Mouse (Mus musculus) c-Kit-positive CD71-negative TER-119-negative erythroid progenitor cells, embryonic 14.5 days (primary cell): ENCODE data around the gene Alg10b.
"Not testable (repeated sequence)": the region's sequence is repeated elsewhere in the genome, so short reads cannot be mapped to it uniquely, and the experiment has no call there.

Experiments
- DNase-seq: peaks from one replicate; pipeline ENCODE4 v3.0.0-alpha.2; 2013; ENCODE audit warnings: low read depth

Gene Alg10b

DNA sequence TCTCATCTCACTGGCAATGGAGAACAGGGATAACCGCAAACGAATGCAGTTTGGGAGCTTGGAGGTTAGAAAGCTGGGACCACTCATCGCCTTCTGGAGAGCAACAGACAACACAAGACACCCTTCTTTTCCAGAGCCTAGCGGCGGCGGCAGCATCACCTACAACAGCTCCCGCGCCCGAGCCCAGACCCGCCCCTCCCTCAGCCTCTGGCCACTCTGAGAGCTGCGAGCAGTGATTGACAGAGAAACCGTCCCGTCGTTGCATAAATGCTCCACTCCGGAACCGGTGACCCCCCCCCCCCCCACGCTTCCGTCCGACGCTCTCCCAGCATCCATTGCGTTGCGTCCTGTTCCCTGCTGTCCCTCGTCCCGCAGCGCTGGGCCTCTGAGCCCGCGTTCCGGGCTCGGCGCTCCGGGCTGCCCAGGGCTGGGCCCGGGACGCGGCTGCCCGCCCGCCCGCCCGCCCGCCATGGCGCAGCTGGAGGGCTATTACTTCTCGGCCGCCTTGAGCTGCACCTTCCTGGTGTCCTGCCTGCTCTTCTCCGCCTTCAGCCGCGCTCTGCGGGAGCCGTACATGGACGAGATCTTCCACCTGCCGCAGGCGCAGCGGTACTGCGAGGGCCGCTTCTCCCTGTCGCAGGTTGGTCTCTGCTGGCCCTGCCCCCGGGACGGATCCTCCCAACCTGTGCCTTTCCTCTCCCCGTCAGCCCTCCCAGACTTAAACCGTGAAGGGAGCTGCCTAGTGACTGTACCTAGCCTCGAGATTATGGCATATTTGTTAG lies at the start of gene Alg10b:
TSS of gene Alg10b (plus strand) at position 343 of the 782 bp plus-strand sequence.
- peak; percentile 74 for DNase-seq

DNA sequence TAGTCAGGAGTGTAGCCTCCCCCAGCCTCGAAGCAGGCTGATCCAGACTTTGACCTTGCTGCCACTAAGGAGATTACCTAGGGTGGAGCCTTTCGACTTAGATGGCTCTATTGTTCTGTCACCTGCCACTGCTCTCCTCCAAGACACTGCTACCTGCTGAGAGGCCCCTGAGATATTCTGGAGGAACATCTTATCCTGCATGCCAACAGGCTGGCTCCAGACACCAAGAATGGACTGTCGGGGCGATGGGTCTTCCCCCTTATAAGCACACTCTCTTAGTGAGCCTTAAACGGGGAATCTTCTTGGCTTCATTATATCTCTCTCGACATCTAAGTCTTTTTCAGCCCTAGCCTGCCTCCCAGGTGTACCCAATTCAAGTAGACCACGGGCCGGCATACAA lies 41.0 kb upstream of the Alg10b start:
- DNase-seq = not testable (repeated sequence)

DNA sequence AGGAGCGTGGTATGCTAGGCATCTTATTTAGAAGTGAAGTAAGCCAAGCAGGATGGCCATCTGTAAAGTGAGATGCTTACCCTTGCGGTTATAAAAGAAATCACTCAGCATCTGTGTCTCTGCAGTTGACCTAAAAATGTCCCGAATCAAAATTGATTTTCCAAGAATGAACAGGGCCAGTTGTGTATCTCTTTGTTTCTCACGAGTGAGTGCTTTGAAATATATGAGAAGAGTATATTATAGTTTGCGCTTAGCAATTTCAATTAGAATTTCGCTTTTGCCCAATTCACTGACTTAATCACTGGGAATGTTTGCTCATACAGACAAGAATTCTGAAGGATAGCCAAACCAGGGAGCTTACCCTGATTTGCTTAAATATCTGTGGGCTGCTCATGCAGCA lies 40.6 kb upstream of the Alg10b start:
- no peak for DNase-seq

DNA sequence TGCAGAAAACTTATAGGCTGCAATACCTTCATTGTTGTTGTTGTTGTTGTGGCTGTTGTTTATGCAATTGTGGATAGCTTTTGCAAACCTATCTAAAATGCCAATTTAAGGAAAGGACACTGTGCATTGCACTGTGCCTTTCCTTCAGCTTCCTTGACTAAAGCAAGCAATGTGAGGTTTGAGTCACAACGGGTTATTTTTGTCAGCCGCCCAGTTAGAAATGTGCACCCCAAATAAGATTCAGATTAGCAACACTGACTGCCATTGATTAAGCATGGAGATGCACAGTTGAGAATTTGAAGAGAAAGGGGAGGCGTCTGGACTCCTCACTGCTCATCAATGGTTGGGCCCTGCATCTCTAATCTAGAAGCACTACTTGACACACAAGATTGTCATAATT lies 39.4 kb upstream of the Alg10b start:
- no peak for DNase-seq

DNA sequence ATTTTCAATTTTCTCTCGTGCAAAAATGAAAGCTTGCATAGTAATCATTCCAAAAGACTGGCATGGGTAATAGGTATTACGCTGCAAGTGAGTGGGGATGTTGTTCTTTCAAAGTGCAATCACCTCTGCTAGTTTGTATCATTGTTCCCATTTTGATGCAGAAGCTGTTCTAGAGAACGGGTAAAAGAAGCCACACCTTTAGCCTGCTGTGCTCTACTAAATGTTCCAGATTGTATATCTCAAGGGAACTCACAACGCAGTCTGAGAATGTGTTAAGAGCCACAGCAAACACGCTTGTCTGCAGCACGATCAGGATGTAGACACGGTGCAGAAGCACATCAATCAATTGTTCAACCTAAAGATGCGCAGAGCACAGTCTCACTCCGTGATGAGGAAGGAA lies 34.6 kb upstream of the Alg10b start:
- DNase-seq = no peak

DNA sequence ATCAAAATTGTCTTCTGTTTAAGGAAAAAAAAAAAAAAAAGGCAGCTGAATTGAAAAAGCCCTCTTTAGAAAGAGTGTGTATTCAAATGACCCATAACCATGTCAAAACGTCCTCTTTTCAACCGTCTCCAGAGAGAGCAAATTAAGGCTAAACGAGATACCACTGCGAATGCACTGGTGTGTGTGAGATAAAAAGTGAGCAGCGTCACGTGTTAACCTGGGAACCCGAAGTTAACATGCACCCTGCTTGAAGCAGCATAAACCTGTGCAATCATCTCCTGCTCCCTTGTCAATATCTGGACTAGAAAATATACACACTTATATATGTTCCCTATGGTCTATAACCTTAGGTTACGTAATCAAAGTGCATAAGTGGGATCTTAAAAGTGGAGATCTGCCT lies 10.2 kb upstream of the Alg10b start:
- DNase-seq = no peak

DNA sequence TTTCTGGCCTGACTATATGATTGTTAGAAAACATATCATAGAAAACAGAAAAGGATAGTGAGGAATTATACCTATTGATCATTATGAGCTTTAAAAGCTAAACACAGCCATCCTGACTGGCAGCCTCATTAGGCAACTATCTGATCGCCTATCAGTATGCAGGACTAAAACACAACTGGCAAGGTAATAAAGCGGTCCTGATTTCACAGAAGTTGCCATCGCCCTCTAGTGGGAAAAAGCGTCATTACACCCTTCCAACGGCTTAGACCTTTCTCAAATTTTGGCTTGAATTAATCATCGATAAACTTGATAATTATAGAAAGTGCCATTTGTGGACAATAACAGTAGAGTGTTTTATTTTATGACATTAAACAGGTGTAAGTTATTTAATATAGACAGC lies 9.2 kb upstream of the Alg10b start:
- peak; percentile 37 for DNase-seq

DNA sequence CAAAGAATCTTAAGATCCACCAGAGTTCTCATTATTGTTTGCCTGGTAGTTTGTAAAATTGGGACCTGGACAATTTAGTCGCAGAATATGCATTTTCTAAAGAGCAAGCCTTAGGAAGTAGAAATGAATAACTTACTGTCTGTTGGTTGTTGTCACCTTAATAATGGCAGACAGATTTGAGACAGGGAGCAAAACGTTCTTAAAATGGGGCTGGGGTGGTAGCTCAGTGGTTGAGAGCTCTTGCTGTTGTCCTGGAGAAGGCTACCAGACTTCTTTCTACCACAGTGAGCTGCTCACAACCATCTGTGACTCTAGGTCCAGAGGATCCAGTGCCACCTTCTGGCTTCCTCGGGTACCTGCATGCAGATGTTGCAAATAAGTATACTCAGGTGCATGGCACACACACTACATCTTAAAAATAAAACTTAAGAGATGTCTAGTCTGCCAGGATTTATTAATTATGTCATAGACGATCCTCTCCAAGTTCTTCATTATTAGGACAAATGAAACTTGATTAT lies 1.0 kb downstream of the Alg10b start:
- peak; percentile 56 for DNase-seq

DNA sequence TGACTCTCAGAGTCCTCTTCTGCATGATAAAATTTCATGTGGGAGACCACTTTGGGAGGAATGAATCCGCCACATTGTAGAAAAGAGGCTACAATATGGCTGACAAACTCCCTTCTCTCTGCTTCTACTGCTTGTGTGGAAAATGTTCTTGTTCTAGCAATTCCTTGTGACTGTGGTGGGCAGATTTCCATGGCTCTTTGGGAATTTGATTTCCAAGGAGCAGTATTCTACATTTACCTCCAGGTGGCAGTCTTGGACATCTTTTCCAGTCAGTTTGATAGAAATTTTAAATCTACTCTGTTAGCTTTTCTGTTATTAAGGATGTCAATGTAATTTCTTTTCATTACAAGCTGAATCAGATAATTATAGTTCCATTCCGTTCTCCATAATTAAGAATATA lies 13.5 kb downstream of the Alg10b start:
- DNase-seq = no peak

DNA sequence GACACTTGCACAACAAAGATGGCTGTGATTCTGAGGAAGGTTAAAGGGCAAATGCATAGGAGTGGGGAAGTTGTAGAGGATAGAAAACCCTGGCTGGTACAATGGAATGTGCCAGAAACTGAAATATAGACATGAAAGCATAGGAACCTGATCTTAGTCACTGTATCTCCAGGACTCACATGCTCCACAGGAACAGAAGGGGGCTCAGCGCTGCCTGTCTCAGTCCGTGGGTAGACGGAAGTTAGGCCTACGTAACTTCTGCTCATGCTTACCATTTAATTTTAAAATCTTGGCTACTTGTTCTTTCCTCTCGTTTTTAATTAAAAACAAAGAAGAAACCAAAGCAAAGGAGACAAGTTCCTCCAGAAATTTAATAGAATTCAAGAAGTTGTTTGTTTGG lies 20.0 kb downstream of the Alg10b start:
- no peak for DNase-seq

DNA sequence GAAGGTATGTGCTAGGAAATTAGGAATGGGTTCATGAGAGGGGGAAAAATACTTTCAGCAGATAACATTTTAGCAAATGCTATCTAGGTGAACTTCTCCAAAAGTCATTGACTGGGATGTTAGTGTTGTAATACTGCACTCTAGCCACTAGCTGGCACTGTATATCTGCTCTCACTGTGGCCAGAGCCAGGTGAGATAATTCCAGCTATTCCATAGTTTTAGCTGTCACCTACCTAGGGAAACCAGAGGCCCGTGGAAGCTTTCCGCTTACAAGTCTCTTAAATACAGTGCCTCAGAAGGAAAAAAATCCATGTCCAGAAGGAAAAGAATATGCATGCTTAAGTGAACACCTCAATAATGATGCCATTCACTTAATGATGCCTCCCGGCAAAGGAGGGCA lies 25.6 kb downstream of the Alg10b start:
- peak; percentile 7 for DNase-seq

DNA sequence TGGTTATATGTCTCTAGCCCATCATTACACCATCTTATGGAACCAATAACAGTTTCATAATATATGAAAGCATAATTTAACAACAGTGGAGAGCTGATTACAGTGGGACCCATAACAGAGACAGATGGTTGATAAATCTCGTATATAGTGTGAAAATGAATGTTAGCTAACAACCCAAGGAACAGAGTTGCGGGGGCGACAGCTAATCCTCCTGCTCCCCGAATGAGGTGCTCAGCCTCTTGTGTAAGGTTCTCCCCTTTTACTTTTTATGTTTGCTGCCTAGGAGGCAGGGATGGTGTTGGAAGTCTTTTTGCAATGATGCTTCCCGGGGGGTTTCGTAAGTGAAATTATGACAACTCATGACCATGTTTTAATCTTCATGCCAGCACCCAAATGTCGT lies 58.8 kb downstream of the Alg10b start:
- no peak for DNase-seq
